Mouse (Mus musculus) intestine, postnatal 0 days (tissue): Measurements from ENCODE around the gene Agap1. TPM values are rescaled to one million over a fixed set of nuclear protein-coding genes. Genes with fewer than 3 reads are reported as not detected.

Experiments used
- ATAC-seq: fragments of 200-750 bp; cut with Nextera tagmentation; 2 replicates; pipeline ENCODE4 v1.8.0; 2017; ENCODE audit warnings: mild to moderate bottlenecking, moderate TSS enrichment, moderate library complexity
- H3K27ac ChIP-seq: fragments of 300-500 bp; sonication (generic); 2 replicates; pipeline ENCODE4 v1.5.1; 2014; ENCODE audit warnings: mild to moderate bottlenecking, low read depth, low read length, moderate library complexity
- H3K27me3 ChIP-seq: fragments of 300-500 bp; sonication (generic); replicated peaks from 2 replicates; pipeline ENCODE4 v1.6.1; 2014; ENCODE audit warnings: low read length, mixed read lengths; ENCODE audit not compliant: control insufficient read depth, insufficient read depth
- H3K36me3 ChIP-seq: fragments of 300-500 bp; sonication (generic); 2 replicates; pipeline ENCODE4 v1.6.1; 2014; ENCODE audit warnings: mild to moderate bottlenecking, moderate library complexity; ENCODE audit not compliant: control insufficient read depth, insufficient read depth
- H3K4me1 ChIP-seq: fragments of 300-500 bp; sonication (generic); replicated peaks from 2 replicates; pipeline ENCODE4 v1.6.1; 2014; ENCODE audit warnings: antibody characterized with exemption, low read length, mixed read lengths; ENCODE audit not compliant: control insufficient read depth, insufficient read depth
- H3K4me2 ChIP-seq: fragments of 300-500 bp; sonication (generic); replicated peaks from 2 replicates; pipeline ENCODE4 v1.6.1; 2014; ENCODE audit warnings: low read depth, mild to moderate bottlenecking, moderate library complexity
- H3K4me3 ChIP-seq: fragments of 300-500 bp; sonication (generic); 2 replicates; pipeline ENCODE4 v1.5.1; 2014; ENCODE audit warnings: low read depth, low read length
- H3K9ac ChIP-seq: fragments of 300-500 bp; sonication (generic); 2 replicates; pipeline ENCODE4 v1.6.1; 2014; ENCODE audit warnings: mild to moderate bottlenecking, low read depth, low read length
- H3K9me3 ChIP-seq: fragments of 300-500 bp; sonication (generic); 2 replicates; pipeline ENCODE4 v1.6.1; 2016; ENCODE audit warnings: mixed run types; ENCODE audit not compliant: control insufficient read depth
- CTCF ChIP-seq: sonication (generic); IDR thresholded peaks from 2 replicates; pipeline ENCODE4 v1.5.1; 2016; ENCODE audit warnings: low read depth, mild to moderate bottlenecking, control low read depth, antibody characterized with exemption, moderate library complexity
- WGBS: fragments of 180-500 bp; shearing (Covaris S2); extraction: QIAGEN DNeasy Blood & Tissue Kit; methylation state at CpG from one replicate; pipeline ENCODE4 v1.1.7; 2014; 5-methylcytosine and 5-hydroxymethylcytosine counted together
- polyA plus RNA-seq: library from polyadenylated mRNA; unstranded; fragments of >200 nt; fragmentation: Nextera tagmentation; extraction: Ambion mirVana; gene quantifications from 2 replicates; pipeline ENCODE4 v1.2.1, GENCODE M21; 2015

Agap1 gene
- polyA plus RNA-seq, 1 experiment from 2014 or later = 6.1 TPM

- no peaks in the 10 kb centered on the region for H3K27me3 ChIP-seq
- H3K9me3 ChIP-seq = no peaks in the 10 kb centered on the region
- no peak overlapping the region for H3K4me3 ChIP-seq
- no peaks in the 10 kb centered on the region for H3K36me3 ChIP-seq
- no peak overlapping the region for H3K9ac ChIP-seq
- H3K4me2 ChIP-seq = no peak overlapping the region
- TF ChIP-seq CTCF = no peak
- WGBS = 24% methylated on average over 5 of the region's 5 CpGs
- no peaks in the 10 kb centered on the region for H3K4me1 ChIP-seq
- no peak overlapping the region for H3K27ac ChIP-seq
- no peak for ATAC-seq
These were observed 13.2 kb upstream of the Agap1 start for GRCm38 (mm10) chr1:89441236-89441897.

GRCm38 (mm10) chr1:89443512-89443911 lies 11.1 kb upstream of the Agap1 start:
- Histone ChIP-seq H3K9me3 (no peaks in the 10 kb centered on the region), H3K4me3 (no peak overlapping the region), H3K9ac (no peak overlapping the region), H3K27me3 (no peaks in the 10 kb centered on the region), H3K4me1 (no peaks in the 10 kb centered on the region), H3K36me3 (no peaks in the 10 kb centered on the region), H3K27ac (no peak overlapping the region), H3K4me2 (no peak overlapping the region)
- no peak for ATAC-seq
- WGBS = 77% methylated on average over 9 of the region's 9 CpGs
- TF ChIP-seq CTCF = no peak

- no peak for ATAC-seq
- TF ChIP-seq CTCF = no peak
- no peaks in the 10 kb centered on the region for H3K27me3 ChIP-seq
- H3K9me3 ChIP-seq = no peaks in the 10 kb centered on the region
- no peak overlapping the region for H3K9ac ChIP-seq
- no peaks in the 10 kb centered on the region for H3K4me1 ChIP-seq
- WGBS = 60% methylated on average over 3 of the region's 3 CpGs
- H3K27ac ChIP-seq = no peak overlapping the region
- no peak overlapping the region for H3K4me2 ChIP-seq
- no peak overlapping the region for H3K4me3 ChIP-seq
- H3K36me3 ChIP-seq = no peaks in the 10 kb centered on the region
These were observed 10.6 kb upstream of the Agap1 start for GRCm38 (mm10) chr1:89444014-89444413.

GRCm38 (mm10) chr1:89450139-89450538 lies 4.5 kb upstream of the Agap1 start:
- no peak overlapping the region for H3K4me3 ChIP-seq
- no peak overlapping the region for H3K27ac ChIP-seq
- H3K27me3 ChIP-seq = no peaks in the 10 kb centered on the region
- no peak for ATAC-seq
- 68% methylated on average over 7 of the region's 7 CpGs for WGBS
- H3K36me3 ChIP-seq = no peaks in the 10 kb centered on the region
- no peaks in the 10 kb centered on the region for H3K4me1 ChIP-seq
- no peak overlapping the region for H3K4me2 ChIP-seq
- TF ChIP-seq CTCF = no peak
- no peaks in the 10 kb centered on the region for H3K9me3 ChIP-seq
- no peak overlapping the region for H3K9ac ChIP-seq

GRCm38 (mm10) chr1:89452138-89452537 lies 2.5 kb upstream of the Agap1 start:
- H3K9ac ChIP-seq = no peak overlapping the region
- no peaks in the 10 kb centered on the region for H3K36me3 ChIP-seq
- no peak overlapping the region for H3K4me2 ChIP-seq
- H3K4me1 ChIP-seq = peaks cover 8% of the 10 kb centered on the region; the same call in 1 of the 2 replicates
- no peak overlapping the region for H3K4me3 ChIP-seq
- no peak for ATAC-seq
- H3K27ac ChIP-seq = no peak overlapping the region
- TF ChIP-seq CTCF = no peak
- no peaks in the 10 kb centered on the region for H3K9me3 ChIP-seq
- 78% methylated on average over 8 of the region's 8 CpGs for WGBS
- H3K27me3 ChIP-seq = no peaks in the 10 kb centered on the region

- no peaks in the 10 kb centered on the region for H3K27me3 ChIP-seq
- peak overlapping the region; percentile 83 for H3K4me3 ChIP-seq
- no peaks in the 10 kb centered on the region for H3K9me3 ChIP-seq
- no peak for ATAC-seq
- peak overlapping the region; percentile 80; the same call in 1 of the 2 replicates for H3K9ac ChIP-seq
- peaks cover 8% of the 10 kb centered on the region; the same call in 1 of the 2 replicates for H3K4me1 ChIP-seq
- H3K36me3 ChIP-seq = no peaks in the 10 kb centered on the region
- peak overlapping the region; percentile 98 for H3K4me2 ChIP-seq
- 33% methylated on average over 6 of the region's 6 CpGs for WGBS
- no peak overlapping the region for H3K27ac ChIP-seq
- TF ChIP-seq CTCF = no peak
These were observed 940 bp upstream of the Agap1 start for GRCm38 (mm10) chr1:89453666-89454065.
